Mouse (Mus musculus) brain, embryonic 14.5 days (tissue): Measurements from ENCODE around the gene Crb1. TPM values are rescaled to one million over a fixed set of nuclear protein-coding genes. Genes with fewer than 3 reads are reported as not detected.

ENCODE experiments used
- DNase-seq: peaks from one replicate; pipeline ENCODE4 v3.0.0-alpha.2; 2011; ENCODE audit warnings: low read depth
- CTCF ChIP-seq: fragments of 200-500 bp; IDR thresholded peaks from 2 replicates; pipeline ENCODE4 v1.5.1; 2012; ENCODE audit warnings: inconsistent platforms, mild to moderate bottlenecking, moderate library complexity, borderline replicate concordance; ENCODE audit not compliant: insufficient read depth, insufficient read length; ENCODE audit errors: extremely low read depth
- POLR2A ChIP-seq: fragments of 200-500 bp; IDR thresholded peaks from 2 replicates; pipeline ENCODE4 v1.6.1; 2012; ENCODE audit warnings: mild to moderate bottlenecking, inconsistent platforms, borderline replicate concordance; ENCODE audit not compliant: poor library complexity, insufficient read depth, insufficient read length, severe bottlenecking; ENCODE audit errors: extremely low read depth
- polyA plus RNA-seq: library from polyadenylated mRNA; depleted of rRNA; stranded (reverse); fragments of >200 nt; gene quantifications from 2 replicates; pipeline ENCODE4 v1.2.3, GENCODE M21; 2012

Gene Crb1
- polyA plus RNA-seq, 1 experiment = 4.4 TPM

DNA sequence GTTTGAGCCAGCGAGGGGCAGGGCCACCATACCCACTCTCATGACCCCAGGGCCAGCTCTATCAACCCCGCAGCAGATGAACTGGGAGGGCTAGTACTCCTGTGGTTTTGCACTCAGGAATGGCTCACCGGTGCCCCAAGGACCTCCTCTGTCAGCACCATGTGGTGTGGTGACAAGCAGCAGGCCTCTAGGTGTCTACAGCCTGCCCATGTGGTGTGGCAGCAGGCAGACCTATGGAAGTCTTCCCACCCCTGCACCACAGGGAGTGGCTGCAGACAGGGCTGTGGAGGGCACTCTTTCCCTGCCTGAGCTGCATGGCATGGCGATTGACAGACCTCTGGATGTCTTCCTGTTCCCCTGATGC, 2.7 kb upstream of the Crb1 start:
- DNase-seq = no peak
- TF ChIP-seq CTCF (no peak), POLR2A (no peak)

DNA sequence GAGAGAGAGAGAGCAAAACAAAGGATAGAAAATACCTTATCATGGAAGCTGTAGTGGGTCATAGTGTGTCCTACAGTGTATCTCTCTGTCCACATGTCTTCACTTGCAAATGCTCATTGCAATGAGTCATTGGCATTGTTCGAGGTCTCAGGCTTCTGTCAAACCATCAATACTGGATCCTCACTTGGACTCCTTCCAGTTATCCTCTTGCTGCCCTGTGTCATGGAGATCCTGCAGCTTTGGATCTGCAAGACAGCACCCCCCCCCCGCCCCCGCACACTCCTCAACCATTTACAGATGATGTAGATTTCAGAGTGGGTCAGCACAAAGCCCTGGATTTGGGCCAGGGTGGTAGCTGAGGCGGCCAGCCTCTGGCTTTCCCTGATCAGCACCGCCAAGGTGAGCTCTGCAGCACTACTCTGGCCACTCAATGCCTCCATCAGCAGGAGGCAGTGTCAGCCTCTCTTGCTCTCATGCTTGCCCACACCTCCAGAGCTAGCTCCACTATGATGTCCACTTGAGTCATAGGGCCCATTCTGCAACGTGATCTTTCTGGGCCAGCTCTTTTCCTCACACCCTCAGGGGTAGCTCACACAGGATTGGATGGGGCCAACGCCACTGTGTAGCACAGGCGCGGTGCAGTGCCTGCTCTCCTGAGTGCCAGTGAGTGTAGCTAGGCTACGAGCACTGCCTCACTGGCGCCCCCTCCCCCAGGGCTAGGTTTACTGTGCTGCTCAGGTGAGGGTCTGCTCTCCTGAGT, 2.1 kb upstream of the Crb1 start:
- peak; percentile 10 for DNase-seq
- TF ChIP-seq CTCF = no peak
- no peak for TF ChIP-seq POLR2A

DNA sequence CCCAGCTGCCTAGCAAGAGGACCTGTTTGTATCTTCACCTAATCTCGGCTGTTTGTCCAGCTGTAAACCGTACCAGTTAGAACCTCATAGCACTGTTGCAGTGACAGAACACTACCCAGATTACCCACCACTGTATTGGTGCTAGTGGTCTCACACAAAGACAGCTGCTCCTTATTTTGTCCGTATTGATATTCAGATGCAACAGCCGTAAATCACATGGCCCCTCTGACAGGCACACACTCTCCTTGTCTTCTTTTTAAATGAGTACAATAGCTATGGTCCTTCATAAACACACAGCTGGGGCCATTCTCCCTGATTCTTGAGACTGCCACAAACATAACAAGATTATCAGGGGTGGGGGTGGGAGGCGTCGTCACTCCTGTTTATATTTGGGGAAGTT, 1.0 kb downstream of the Crb1 start:
- TF ChIP-seq CTCF = no peak
- no peak for TF ChIP-seq POLR2A
- DNase-seq = peak; percentile 75

DNA sequence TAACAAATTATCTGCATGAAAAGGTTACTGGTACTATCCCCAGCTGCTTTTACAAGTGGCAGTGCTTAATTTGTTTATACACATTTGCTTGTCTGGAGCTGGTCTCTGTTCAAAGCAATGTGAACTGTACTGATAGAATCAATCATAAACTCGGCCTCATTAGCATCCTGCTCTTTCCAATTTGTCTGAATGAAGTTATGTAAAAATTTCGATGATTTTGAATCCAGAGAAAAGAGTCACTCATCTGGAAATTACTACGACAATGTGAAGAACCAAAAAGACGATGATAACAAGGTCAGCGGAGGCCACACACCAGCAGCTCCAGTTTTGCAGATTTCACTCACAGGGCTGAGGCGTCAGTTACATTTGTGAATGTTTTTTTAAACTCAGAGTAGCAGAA, 5.6 kb downstream of the Crb1 start:
- no peak for DNase-seq
- TF ChIP-seq POLR2A = no peak
- no peak for TF ChIP-seq CTCF

DNA sequence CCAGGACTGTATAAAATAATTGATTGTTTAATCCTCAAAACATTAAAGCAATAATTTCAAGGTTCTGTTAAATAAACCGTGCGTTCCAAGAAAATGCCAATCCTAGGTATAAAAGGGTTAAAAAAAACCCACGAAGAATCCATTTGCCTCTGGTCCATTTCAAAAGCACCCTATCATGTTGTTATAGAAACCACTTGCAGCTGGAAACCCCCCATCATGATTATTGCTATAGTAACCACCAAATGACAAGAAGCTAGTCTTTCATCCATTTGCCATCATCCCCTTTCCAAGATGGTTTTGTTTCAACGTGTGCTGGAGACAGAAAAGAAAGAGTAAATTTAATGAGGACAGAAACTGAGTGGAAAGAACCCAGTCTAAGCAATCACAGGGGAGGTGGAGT, 28.3 kb downstream of the Crb1 start:
- DNase-seq = peak; percentile 83
- TF ChIP-seq POLR2A = no peak
- TF ChIP-seq CTCF = no peak

DNA sequence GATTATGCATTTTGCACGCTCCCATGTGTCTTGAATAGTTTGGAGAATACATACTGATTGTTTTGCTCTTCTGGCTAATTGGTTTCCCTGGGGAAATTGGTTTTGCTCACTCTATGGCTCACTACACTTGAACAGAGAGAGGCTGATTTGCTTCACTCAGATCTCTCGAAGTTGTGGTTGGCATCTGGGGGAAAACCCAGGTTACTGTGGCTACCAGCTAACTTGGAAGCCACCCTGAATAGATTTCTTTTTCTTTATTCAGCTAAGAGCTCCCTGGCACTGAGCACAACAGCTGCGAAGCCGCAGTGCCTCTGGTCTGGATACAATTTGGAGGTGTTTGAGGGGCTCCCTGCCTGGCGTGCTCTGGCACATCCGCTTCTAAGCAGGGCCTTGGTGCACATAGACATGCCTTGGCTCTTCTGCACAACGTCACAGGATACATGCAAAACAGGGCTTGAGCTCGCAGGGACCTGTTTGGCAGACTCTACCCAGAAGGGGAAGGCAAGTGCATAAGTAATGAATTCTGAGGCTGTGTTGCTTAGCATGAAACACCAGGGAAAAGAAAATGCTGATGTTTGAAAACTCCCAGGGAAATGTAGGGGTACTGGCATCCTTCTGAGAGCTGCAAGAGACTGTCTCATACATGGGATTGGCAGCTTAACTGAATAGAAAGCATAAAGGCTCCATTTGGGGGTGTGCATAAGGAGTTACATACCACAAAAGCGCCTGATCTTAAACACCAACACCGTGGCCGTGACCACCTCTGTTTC, 30.1 kb downstream of the Crb1 start:
- TF ChIP-seq POLR2A = no peak
- TF ChIP-seq CTCF = no peak
- DNase-seq = peak; percentile 96

DNA sequence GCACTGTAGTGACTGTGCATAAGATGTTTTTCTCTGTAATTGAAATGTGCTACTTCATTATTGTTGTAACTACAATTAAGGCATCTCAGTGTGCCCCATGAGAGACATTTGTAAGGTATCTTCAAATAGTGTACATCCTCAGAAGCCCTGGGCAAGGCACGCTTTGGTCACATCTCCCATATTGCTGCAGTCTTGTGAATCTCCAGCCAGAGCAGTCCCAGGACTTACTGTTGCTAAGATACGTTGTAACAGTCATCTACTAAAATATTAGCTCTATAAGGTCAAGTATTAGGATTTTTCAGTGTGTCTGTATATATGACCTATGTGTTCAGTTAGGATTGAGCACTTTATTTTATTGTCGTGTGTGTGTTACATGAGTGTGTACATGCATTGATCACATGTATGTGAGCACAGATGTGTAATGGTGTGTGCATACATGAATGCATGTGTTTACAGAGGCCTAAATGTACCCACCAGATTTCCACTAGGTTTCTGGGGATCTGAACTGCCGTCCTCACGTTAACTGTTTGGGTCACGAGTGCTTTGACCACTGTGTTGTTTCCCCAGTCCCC, 30.8 kb downstream of the Crb1 start:
- TF ChIP-seq CTCF (no peak), POLR2A (no peak)
- DNase-seq = peak; percentile 31

DNA sequence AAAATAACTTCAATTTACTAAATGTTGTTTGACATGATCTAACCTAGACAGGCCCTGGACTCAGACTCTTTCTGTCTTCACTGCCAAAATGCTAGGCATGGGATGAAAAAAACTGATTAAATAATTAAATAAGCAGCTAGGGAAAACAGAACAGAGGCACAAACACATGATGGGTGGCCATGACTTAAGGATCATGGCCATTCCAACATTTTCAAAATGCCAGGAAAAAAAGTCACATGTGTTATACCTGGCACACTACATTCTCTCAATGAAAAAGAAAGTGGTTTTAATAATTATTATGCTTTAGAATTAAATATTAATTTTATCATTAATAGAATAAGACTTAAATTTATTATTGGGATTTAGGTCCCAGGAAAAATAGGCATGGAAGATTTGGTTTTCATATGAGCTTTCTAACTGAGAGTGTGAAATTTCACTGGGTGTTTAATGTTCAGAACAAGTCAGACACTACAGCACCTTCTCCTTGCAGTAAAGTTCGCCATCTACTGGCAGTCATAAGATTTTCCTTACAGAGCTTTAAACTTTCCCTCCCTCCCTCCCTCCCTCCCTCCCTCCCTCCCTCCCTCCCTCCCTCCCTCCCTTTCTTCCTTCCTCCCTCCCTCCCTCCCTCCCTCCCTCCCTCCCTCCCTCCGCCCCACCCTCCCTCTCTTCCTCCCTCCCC, 36.6 kb downstream of the Crb1 start:
- peak; percentile 80 for DNase-seq
- TF ChIP-seq CTCF (peak; percentile 31; the same call in 1 of the 2 replicates), POLR2A (no peak)

DNA sequence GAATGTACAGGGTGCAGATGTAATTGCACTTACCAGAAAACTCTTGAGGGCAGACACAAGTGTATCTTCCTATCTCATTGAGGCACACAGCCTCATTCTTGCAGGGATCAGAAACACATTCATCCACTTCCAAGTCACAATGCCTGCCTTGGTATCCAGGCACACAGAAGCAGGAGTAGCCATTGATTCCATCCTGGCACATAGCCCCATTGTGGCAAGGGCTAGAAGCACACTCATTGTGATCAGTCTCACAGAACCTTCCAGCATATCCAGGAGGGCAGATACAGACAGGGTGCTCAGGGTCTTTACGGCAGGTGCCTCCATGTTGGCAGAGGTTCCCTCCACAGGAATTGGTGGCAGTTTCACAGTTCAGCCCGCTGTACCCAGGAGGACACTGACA, 39.9 kb downstream of the Crb1 start:
- TF ChIP-seq POLR2A (no peak), CTCF (no peak)
- DNase-seq = peak; percentile 50

DNA sequence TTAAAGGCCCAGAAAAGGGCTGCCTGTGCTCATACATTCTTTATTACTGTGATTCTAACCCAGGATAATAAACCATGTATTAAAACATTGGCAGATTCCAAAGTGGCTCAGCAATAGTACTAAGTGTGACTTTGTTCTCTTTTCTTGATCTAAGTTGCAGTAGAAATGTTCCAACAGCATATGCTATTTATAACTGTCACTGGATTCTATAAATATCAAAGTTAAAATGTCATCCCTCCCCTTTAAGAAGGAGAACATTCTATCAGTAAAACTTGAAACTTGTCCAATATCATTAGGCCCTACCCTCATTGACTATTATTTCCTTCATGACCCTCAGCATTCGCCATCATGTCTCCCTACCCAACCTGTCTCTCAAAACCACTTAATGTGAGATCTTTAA, 48.1 kb downstream of the Crb1 start:
- no peak for TF ChIP-seq CTCF
- no peak for TF ChIP-seq POLR2A
- no peak for DNase-seq

DNA sequence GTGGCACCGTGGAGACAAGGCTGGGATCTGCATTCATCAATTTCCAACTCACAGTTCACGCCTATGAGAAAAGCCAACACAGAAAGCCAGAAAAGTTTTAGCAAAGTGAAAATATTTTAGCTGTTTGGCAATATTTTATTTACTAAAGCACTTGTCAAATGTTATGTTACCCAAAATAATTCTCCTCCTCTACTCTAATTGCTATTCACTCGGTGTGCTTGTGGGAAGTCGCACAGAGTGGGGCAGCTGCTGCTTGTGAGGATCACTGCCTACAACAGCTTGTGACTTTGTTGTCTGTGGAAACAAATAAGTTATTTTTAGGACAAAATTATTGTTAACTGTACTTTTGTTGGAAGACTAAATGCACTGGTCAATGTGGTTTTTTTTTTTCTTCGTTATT, 48.6 kb downstream of the Crb1 start:
- DNase-seq = no peak
- TF ChIP-seq POLR2A (no peak), CTCF (no peak)
